Mouse (Mus musculus): ENCODE data around the gene Hbb-y.
"Not testable (repeated sequence)": the region's sequence is repeated elsewhere in the genome, so short reads cannot be mapped to it uniquely, and the experiment has no call there.

Hbb-y gene

DNA sequence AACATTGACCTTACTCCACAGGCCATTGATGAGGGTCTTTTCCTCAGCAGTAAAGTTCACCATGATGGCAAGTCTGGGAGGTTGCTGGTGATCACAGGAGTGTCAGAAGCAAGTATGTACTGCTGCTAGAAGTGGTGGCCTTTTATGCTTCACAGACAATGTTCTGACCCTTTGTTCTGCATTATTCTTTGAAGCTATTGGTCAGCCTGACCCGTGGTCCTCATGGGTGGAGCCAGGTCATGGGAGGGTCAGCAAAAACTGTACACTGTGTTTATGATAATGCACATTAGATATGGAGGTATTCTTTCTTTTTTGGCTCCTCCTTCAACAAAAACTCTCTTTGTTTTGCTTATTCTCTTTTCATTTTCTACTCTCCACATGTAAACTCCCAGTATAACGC is at the start of gene Hbb-y:
Hbb-y (minus strand) TSS at position 127 of the 400 bp plus-strand sequence.
- DNase-seq: no peak

DNA sequence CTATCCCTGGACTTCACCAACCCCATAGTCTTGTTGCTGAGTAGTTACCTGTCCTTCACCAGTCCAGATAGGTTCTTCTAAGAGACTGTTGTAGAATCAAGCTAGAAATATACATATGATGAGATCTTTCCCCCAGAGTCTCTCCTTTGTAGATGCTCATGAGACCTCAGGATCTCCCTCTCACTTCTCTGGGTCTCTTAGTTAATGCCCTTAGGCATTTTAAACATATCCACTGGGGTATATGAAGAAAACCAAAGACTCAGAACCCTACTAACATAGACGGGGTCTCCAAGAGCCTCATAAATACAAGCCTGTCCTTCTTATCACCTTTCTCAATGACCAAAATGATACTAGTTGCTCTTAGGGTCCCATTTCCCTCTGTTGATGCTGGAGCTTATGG is 41.4 kb upstream of the Hbb-y start, which contains the start of gene Olfr64:
Olfr64 (minus strand) TSS at position 101 of the 400 bp plus-strand sequence.
- DNase-seq: no peak

DNA sequence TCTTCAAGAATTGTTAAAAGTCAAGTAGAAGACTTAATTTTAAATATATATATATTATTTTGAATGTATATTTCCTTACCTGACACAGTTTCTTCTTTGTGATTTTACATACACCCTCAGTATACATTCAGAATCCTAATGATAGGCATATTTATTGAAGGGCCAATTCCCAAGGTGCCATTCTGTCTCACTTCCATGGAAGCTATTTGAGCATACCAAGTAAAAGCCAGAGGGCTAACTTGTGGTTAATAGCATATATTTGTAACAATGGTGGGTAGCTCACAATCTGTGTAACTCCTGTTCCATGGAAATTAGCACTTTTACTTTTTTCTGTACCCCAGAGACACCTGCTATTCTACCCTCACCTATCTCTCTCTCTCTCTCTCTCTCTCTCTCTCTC is 33.1 kb upstream of the Hbb-y start, which contains the start of gene Olfr66:
Olfr66 (minus strand) TSS at position 101 of the 400 bp plus-strand sequence.
- no peak for DNase-seq

DNA sequence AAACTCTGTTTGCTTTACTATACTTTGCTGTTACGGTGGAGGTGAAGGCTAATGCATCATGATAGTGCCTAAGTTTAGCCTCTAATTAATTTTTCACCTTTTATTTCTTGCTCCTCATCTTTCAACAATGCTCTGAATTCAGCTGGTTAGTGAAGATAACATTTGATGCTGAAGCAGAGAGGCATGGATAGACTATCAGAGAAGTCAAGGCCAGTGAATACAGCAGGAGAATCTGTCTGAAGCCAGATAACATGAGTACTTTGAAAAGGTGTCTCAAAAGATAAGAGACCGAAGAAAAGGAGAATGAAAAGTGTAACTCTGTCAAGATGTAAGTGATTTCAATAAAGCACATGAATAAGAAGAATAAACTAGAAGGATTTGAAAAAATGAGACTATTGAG is 24.1 kb upstream of the Hbb-y start:
- no peak for DNase-seq

DNA sequence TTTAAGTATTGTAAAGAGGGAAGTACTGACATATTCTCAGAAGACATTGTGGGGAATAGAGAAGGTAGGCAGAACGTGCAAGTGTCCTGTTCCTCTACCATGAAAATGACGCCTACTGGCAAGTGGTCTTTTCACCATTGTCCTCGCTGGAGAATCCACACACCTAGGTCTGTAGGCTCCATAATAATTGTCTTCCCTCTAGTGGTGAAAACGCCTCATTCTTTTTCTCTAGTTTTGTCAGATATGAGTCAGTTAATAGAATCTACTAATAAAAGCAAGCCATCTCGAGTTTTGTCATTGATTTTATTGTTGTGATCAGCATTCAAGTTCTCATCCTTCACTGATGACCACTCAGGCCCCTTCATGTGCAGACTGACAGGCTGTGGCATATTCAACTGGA is 21.4 kb upstream of the Hbb-y start:
- DNase-seq: no peak

DNA sequence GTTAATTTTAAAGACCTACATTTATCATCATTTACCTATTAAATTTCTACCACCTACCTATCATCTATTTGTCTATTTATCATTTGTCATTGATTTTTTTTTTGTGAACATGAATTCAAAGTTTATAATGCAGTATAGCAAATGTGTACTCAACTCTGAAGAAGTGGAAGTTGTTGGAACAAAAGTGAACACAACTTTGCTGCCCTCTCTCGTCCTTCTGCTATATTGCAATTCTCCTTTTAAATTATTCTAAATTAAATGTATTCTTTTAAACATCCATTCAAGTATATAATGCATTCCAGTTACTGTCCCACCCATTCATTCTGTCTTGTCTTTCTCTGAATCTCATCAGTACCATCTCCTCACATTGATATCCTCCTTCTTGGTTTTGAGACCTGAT is 20.0 kb upstream of the Hbb-y start:
- no peak for DNase-seq

DNA sequence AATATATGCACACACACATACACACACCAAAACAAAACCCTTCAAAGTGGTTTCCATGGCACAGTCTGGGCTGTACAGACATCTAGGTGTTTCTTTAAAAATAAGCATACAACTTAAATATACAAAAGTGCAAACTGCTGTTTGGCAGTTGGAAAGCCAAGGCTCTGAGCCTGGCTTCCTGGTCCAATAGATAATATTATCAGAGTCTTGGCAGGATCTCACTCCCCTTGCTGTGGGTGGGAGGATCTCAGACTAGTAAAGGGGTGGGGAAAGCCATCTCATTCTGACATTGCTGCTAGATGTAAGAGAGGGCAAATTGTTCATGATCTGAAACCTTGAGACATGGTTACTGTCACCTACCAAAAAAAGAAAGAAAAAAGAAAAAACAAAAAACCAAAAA is 17.7 kb upstream of the Hbb-y start:
- no peak for DNase-seq

DNA sequence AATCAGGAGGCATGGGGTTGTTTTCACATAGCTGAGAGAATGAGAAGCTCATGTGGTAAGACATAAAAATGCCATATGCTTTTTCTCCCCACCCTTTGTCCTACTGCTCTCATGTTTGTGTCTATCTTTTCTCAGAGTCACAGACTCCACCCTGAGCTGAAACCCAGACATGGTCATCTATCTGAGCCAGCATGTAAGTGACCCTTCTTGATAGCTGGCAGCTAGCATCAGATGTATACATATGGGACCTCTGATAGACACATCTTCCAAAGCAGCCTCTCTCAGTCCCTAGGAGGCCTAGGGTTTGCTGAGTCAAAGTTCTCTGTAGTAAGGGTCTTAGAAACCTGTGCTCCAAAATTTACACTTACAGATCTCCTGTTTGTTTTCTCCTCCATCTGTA is 12.7 kb upstream of the Hbb-y start:
- no peak for DNase-seq

DNA sequence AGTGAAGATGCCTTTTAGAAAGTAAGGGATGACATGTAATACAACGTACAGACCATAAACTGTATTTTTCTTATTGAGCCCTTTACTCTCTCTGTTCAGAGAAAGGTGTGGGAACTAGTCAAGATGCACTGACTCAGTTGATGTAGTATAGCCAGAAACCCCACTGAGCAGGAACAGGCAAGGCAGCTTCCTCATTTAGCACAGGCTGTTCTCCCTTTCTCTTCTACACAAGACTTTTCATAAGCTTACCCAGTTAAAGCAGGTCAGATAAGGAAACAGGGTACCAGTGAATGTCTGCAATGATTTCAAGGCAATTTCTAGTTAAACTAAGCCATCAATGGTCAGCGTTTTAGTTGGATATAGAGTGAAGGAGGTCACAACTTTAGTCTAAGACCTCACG is 8.5 kb upstream of the Hbb-y start:
- no peak for DNase-seq

DNA sequence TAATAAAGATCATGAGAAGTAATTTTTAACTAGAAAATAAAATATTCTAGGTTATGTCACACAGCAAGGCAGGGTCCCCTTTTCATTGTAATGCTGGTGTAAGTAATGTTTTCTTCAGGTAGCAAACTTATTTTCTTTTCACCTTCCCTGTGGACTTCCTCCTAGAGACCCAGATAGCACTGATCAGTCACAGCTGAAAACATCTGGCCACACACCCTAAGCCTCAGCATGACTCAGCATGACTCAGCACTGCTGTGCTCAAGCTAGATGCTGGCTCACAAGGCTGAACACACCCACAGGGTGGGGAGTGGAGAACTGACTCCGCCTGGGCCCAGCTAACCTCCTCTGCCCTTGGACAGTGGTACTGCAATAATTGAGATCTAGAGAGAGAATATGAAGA is 7.8 kb upstream of the Hbb-y start:
- DNase-seq: no peak

DNA sequence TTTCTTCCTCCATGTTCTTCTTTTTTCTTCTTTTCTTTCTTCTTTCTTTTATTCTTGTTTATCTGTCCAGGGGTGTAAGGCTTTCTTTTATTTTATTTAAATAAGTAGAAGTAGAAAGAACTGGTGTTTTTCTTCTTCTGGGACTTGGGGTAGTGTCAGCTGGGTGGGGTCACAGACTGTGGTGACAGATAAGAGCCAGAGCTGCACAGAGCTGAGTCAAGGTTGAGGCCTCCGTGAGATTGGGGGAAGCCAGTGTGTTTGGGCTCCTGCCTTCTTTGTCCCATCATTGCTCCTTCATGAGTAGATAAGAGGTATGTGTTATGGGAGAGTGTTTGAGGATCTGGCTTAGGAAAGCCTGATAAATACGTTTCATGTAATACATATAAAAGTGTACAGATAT is 6.1 kb upstream of the Hbb-y start:
- no peak for DNase-seq

DNA sequence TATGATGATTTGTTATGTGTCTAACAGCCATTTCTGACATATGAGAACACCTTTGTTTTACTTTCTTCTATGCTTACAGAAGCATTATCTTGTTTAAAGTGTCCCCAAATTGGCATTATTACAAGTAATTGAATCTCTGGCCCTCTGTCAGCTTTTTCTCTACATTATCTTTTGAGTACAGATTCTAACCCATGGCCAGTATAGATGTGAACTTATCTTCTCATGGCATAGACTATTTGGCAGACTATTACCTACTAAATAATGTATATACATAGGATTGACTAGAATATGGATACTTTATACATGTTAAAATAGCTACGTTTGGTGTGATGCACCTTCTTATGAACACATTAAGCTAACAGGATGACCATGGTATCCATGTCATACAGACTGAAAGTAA is 1.7 kb upstream of the Hbb-y start:
- DNase-seq: no peak

DNA sequence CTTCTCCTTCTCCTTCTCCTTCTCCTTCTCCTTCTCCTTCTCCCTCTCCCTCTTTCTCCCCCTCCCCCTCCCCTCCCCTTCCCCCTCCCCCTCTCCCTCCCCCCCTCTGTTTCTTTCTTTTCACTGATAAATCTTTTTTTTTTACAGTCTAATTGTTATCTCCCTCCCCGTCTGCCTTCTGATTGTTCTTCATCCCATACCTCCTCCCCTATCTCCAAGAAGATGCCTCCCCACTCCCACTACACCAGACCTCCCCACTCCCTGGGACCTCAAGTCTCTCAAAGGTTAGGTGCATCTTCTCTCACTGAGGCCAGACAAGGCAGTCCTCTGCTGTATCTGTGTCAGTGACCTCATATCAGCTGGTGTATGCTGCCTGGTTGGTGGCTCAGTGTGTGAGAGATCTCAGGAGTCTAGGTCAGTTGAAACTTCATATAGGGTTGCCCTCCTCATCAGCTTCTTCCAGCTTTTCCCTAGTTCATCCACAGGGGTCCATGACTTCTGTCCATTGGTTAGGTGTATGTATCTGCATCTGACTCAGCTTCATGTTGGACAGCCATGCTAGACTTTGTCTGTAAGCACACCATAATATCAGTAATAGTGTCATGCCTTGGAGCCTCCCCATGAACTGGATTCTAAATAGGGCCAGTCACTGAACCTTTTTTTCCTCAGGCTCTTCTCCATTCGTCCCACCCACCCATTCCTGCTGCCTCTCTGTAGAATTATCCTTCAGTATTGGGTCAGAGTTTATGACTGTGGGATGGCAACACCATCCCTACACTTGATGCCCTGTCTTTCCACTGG is 8.3 kb downstream of the Hbb-y start:
- DNase-seq: no peak

DNA sequence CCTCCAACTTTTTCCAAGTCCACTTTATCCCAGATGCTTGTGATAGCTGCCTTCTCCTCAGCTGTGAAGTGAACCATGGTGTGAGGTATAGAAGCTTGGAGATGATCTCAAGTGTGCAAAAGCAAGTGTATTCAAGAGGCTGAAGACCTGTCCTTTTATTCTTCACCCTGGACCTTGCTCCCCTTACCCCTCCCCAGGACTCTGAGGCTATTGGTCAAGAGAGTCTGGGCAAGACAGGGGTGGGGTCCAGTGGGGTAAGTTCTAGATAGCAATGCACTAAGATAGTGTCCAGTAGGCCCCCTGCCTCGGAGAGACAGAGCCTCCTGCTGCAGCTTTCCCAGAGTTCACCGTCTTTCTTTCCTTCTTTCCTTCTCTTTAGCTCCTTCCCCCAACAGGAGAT is 10.0 kb downstream of the Hbb-y start, which contains the start of gene Hbb-bh1:
Hbb-bh1 (minus strand) TSS at position 131 of the 400 bp plus-strand sequence.
- DNase-seq: no peak

DNA sequence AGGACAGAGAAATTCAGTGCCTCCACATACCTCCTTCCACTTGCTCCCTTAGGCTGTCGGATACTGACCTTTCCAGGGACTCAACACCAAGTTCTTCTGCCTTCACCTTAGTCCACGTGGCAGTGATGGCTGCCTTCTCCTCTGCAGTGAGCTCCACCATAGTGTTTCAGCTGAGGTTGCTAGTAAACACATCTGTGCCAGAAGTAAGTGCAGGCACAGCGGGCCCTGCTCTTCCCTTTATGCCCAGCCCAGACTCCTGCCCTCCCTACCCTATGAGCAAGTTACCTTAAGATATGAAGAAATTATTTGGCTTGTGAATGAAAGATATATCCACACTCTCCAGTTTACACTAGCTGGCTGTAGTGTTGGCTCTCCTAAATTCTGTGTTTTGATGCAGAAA is 12.7 kb downstream of the Hbb-y start, which contains the start of gene Hbb-bh2:
Hbb-bh2 (minus strand) TSS at position 253 of the 400 bp plus-strand sequence.
- DNase-seq: no peak

DNA sequence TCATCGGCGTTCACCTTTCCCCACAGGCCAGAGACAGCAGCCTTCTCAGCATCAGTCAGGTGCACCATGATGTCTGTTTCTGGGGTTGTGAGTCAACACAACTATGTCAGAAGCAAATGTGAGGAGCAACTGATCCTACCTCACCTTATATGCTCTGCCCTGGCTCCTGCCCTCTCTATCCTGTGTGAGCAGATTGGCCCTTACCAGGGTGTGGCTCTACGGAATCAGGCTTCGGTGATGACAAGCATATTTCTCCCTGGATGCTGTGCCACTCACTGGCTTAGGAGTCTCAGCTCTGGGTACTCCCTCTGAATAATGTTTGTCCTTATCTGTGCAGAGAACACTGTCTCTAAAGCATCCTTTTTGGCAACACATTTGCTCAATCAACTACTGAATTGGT is 25.2 kb downstream of the Hbb-y start, which contains the start of gene Hbb-bs:
Hbb-bs (minus strand) TSS at position 289 of the 400 bp plus-strand sequence.
- no peak for DNase-seq

DNA sequence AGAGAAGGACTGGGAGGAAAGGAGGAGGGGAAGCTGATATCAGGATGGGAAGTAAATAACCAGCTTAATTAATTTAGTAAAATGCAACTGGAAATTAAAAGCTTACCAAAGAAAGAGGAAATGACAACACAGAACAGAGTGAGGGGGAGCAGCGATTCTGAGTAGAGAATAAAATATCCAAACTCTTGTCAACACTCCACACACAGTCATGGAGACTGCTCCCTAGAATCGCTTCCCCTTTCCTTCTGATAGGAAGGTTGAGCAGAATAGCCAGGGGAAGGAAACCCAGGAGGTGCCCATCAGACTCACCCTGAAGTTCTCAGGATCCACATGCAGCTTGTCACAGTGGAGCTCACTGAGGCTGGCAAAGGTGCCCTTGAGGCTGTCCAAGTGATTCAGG is 25.9 kb downstream of the Hbb-y start:
- not testable (repeated sequence) for DNase-seq

DNA sequence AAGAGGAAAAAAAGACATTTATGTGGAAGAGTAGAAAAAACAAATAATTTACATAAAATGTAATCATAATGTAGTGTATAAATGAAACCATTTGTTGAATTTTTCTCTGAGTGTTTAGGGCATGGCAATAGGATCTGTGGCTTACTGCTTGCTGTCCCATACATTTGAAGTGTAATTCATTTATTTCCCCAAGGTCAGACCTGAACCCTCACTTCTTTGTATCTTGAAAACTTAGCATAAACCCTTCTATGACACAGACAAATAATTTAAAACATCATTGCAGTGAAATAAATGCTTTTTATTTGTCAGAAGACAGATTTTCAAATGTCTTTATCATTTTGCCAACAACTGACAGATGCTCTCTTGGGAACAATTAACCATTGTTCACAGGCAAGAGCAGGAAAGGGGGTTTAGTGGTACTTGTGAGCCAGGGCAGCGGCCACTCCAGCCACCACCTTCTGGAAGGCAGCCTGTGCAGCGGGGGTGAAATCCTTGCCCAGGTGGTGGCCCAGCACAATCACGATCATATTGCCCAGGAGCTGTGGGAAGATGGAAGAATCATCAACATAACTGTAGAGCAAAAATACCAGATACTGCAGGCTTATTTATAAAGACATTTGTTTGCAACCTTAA is 26.6 kb downstream of the Hbb-y start:
- DNase-seq: no peak

DNA sequence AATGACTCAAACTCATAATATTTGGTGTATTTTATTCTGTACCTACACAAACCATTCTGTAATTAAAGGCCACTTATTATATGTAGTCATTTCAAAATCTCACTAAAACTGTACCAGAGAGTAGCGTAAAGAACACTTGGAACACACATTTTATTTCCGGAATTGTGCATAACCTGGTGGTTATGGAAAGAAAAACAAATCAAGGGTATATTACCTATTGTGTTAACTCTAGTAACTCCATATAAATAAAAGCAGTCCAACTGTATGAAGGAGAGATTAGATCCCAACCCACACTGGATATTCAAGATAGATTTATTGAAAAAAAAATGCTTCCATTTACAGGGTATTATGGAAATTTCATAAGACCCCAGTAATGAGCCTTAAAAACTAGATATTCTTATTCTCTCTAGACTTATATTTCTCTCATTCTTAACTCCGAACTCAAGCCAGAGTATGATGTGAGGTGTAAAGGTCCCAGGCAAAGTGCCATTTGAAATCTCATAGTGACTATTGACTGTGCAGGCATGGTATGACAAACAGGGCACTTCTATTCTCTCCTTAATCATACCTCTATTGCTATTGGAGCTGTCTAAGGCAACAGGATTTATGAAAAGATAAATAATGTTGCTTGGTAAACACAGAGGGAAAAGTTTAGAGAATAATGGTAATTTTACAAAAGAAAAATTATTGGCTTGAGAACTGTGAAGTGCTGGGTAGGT is 27.3 kb downstream of the Hbb-y start:
- no peak for DNase-seq

DNA sequence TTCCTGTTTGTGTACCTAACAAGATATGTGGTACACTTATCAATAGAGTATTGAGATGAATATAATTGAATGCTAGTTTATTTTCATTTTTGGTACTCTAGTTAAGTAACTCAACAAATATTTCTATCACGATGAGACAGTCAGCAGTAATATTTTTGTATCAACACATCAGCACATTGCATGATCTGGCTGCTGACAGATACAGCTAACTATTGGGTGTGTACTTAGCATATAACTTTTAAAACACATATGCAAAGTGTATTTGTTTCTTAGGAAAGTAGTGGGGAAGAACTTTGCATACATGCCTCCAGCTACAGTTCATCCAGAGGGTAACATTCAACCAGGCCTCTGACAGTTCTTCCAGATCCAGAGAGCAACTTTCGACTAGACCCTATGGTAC is 28.4 kb downstream of the Hbb-y start:
- DNase-seq: no peak

DNA sequence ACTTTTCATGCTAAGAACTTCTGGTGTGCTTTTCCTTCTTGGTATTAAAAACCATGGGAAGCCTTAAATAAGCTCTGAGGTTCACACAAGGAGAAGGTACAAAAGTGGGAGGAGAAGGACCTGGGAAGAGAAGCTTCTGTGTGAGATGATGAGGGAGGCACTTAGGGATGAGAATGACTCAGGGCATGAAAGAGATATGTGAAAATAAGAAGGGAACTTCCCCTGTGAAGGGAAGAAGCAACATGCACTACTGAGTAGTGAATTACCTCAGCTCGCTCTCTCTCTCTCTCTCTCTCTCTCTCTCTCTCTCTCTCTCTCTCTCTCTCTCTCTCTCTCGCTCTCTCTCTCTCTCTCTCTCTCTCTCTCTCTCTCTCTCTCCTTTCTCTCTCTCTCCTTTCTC is 37.9 kb downstream of the Hbb-y start:
- not testable (repeated sequence) for DNase-seq

DNA sequence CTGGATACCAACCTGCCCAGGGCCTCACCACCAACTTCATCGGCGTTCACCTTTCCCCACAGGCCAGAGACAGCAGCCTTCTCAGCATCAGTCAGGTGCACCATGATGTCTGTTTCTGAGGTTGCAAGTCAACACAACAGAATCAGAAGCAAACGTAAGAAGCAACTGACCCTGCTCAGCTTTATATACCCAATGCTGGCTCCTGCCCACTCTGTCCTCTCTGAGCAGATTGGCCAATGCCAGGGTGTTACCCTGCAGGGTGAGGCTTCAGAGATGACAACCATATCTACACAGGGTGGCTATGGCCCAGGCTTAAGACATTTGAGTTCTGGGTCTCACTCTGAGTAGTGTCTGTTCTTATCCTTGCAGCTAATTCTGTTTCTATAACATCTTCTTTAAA is 39.2 kb downstream of the Hbb-y start, which contains the start of gene Hbb-bt:
Hbb-bt (minus strand) TSS at position 231 of the 400 bp plus-strand sequence.
- DNase-seq: no peak

DNA sequence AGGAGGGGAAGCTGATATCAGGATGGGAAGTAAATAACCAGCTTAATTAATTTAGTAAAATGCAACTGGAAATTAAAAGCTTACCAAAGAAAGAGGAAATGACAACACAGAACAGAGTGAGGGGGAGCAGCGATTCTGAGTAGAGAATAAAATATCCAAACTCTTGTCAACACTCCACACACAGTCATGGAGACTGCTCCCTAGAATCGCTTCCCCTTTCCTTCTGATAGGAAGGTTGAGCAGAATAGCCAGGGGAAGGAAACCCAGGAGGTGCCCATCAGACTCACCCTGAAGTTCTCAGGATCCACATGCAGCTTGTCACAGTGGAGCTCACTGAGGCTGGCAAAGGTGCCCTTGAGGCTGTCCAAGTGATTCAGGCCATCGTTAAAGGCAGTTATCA is 39.9 kb downstream of the Hbb-y start:
- DNase-seq: not testable (repeated sequence)
